Mouse (Mus musculus): ENCODE measurements around the gene Arap2. TPM values are rescaled to one million over a fixed set of nuclear protein-coding genes. Genes with fewer than 3 reads are reported as not detected.

The Arap2 gene
- polyA plus RNA-seq (2012; ENCODE audit: insufficient read depth, insufficient read length, missing spikeins) = 1.6 and 2.2 TPM in 2 replicates

DNA sequence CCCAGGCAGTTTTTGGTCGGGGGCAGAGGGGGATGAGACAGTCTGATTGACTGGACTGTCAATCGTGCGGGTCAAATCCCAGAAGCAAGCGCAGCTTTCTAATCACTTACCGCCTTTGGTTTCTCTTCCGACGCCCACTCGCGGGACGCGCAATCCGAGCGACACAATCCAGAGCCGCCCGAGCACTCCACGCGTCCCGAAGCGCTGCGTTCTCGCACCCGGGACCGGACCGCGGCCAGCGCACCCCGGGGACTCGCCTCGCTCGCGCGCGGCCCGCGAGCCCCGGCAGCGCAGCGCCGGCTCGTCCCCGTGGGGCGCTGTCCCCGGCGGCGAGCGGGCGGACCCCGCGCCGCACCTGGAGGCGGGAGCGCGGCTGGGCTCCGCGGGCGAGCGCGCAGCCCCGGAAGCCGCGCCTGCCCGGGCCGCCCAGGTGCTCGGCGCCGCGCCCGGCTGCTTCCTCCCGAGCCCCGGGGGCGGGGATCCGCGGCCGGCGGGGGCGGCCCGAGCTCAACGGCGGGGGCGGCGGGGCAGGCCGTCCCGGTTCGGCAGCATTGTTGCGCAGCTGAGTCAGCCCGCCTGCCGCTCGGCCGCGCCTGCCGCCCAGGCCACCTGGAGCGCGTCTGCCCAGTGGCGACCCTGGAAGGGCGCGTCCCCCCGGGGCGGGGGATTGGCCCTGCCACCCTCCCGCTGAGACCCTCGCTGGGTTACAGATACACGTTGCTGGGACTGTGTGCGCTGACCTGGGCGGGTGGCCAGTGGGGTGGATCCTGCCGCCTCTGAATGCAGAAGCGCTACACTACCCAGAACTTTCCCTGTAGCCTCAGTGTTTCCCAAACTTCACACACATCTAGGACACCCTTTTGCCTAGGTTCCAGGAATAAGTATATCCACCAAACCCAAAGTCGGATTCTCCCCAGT is at the start of gene Arap2:
TSS of gene Arap2 (minus strand) at position 376 of the 918 bp plus-strand sequence.
- Histone ChIP-seq H3K4me1 (ENCODE audit: control insufficient read depth, insufficient read depth, low read length) (peaks cover 24% of the 10 kb centered on the region), H3K4me3 (ENCODE audit: insufficient read depth, low read length) (peak within 1 kb of the TSS; percentile 95), H3K27ac (ENCODE audit: insufficient read depth, low read depth, low read length) (no peak within 1 kb of the TSS)
- TF ChIP-seq CTCF (IDR thresholded peaks at IDR 0.05; ENCODE audit: low read depth, low read length) (no peak), POLR2A (IDR thresholded peaks at IDR 0.05; ENCODE audit: borderline replicate concordance, low read depth, low read length) (no peak)

DNA sequence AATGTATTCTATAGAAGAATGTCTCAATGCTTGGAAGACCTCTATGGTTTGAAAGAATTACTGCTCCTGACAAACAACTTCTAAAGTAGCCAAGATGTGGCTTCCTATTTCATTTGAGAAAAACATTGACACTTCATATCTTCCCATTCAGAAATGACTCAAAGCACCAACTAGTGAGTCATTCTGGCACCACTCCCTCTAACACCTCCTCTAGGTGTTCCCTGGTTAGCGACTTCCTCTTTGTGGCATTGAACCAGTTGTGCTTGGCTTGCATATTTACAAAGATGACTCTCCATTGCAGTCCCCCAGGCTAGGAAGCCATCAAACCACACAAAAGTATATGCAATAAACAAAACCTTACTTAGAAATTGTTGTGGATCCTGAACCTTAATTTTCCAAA is 49.8 kb upstream of the Arap2 start:
- Histone ChIP-seq H3K4me3 (ENCODE audit: insufficient read depth, low read length) (no peak overlapping the region), H3K27ac (ENCODE audit: insufficient read depth, low read depth, low read length) (no peak overlapping the region), H3K4me1 (ENCODE audit: control insufficient read depth, insufficient read depth, low read length) (peaks cover 8% of the 10 kb centered on the region)
- no peak for TF ChIP-seq POLR2A (IDR thresholded peaks at IDR 0.05; ENCODE audit: borderline replicate concordance, low read depth, low read length)
- TF ChIP-seq CTCF (IDR thresholded peaks at IDR 0.05; ENCODE audit: low read depth, low read length) = no peak

DNA sequence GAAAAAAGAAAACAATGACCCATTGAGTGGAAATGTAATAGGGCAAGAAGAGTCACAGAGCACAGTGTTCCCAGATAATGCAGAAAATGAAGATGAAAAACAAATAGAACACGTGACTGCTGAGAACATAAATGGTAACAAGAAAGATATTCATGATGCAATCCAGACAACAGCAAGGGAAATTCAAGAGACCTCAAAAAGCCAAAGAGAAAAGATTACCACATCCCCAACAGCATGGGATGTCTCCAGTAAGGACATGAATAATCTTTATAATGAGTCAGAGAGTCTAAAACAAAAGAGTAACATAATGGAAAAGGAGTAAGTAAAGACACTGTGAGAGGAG is 48.1 kb upstream of the Arap2 start:
- TF ChIP-seq POLR2A (IDR thresholded peaks at IDR 0.05; ENCODE audit: borderline replicate concordance, low read depth, low read length) = no peak
- no peak for TF ChIP-seq CTCF (IDR thresholded peaks at IDR 0.05; ENCODE audit: low read depth, low read length)
- Histone ChIP-seq H3K4me1 (ENCODE audit: control insufficient read depth, insufficient read depth, low read length) (peaks cover 6% of the 10 kb centered on the region; the same call in 1 of the 2 replicates), H3K4me3 (ENCODE audit: insufficient read depth, low read length) (no peak overlapping the region), H3K27ac (ENCODE audit: insufficient read depth, low read depth, low read length) (no peak overlapping the region)

DNA sequence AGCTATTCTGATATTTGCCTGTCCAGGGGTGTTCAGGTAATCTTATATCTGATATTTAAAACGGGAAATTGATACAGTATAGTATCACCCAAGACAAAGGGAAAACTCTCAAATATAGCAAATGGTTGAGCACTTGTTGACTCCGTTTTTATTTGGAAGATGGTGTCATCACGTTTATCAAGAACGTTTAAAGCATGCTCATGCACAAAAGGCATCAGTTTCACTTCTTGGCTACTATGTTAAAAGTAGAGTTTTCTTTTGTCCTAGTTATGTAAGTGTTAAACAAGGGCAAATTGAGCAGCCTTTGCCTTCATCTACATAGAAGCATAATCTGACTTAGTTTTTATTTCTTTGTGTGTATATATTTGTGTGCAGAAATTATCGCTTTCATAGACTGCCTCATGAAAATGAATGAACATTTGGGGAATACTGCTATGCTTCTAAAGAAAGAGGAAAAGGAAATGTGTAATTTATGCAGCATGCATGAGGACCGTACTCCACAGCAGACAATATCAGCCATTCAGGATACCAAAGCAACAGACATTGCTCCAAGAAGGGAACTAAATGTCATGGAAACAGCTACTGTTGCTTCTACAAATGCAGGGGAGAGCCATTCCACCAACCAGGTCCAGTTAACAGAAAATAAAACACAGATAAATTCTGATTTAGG is 47.6 kb upstream of the Arap2 start, which contains the start of gene Dthd1:
TSS of gene Dthd1 (plus strand) at position 422 of the 670 bp plus-strand sequence.
- no peak within 1 kb of the TSS for H3K27ac ChIP-seq (ENCODE audit: insufficient read depth, low read depth, low read length)
- no peak within 1 kb of the TSS for H3K4me3 ChIP-seq (ENCODE audit: insufficient read depth, low read length)
- TF ChIP-seq CTCF (IDR thresholded peaks at IDR 0.05; ENCODE audit: low read depth, low read length) = no peak
- no peak for TF ChIP-seq POLR2A (IDR thresholded peaks at IDR 0.05; ENCODE audit: borderline replicate concordance, low read depth, low read length)
- H3K4me1 ChIP-seq (ENCODE audit: control insufficient read depth, insufficient read depth, low read length) = peaks cover 6% of the 10 kb centered on the region; the same call in 1 of the 2 replicates

DNA sequence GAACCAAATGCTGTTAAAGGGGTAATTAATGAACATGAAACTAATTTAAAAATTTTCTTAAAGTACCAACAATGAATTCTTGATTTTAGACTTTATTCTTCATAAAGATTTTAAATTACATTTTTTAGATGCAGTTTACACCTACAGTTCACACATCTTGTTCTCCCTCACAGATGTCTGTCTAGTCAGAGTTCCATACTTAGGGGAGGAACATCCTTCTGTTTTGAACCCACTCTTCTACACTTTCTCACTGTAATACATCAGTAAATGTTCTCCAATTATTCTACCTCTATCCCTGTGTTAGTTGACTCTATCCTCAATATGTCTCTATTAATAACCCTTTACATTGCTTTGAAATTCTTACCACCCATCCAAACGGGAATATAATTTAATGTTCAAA is 26.8 kb upstream of the Arap2 start:
- Histone ChIP-seq H3K27ac (ENCODE audit: insufficient read depth, low read depth, low read length) (no peak overlapping the region), H3K4me1 (ENCODE audit: control insufficient read depth, insufficient read depth, low read length) (no peaks in the 10 kb centered on the region), H3K4me3 (ENCODE audit: insufficient read depth, low read length) (no peak overlapping the region)
- TF ChIP-seq POLR2A (IDR thresholded peaks at IDR 0.05; ENCODE audit: borderline replicate concordance, low read depth, low read length) (no peak), CTCF (IDR thresholded peaks at IDR 0.05; ENCODE audit: low read depth, low read length) (no peak)

DNA sequence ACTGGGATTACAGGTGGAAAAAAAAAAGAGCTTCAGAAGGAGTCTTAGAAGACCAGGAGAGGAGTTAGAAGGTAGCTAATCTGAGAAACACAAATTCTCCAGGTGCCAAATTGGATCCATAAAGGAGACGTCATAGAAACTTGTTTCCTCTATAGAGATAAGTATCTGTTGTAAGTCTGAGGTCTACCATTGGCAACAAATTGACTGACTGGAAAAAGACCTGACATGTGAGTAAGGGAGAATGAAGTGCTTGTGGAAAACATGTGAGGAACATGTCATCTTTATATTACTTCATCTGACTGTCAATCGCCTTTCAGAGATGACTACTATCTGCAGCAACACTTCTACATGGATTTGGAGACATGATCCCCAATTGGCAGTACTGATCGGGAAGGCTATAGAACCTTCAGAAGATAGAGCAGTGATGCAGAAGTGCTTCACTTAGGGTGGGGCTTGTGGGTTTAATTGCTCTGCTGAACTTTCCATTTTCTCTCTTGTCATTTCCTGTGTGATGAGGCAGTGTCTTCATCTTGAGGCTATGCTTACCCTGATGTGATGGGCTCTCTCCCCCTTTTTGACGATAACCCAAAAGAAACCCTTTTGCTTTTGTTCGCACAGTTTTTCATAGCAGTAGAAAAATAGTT is 25.1 kb upstream of the Arap2 start:
- no peak overlapping the region for H3K27ac ChIP-seq (ENCODE audit: insufficient read depth, low read depth, low read length)
- no peaks in the 10 kb centered on the region for H3K4me1 ChIP-seq (ENCODE audit: control insufficient read depth, insufficient read depth, low read length)
- TF ChIP-seq CTCF (IDR thresholded peaks at IDR 0.05; ENCODE audit: low read depth, low read length) (no peak), POLR2A (IDR thresholded peaks at IDR 0.05; ENCODE audit: borderline replicate concordance, low read depth, low read length) (no peak)
- no peak overlapping the region for H3K4me3 ChIP-seq (ENCODE audit: insufficient read depth, low read length)

DNA sequence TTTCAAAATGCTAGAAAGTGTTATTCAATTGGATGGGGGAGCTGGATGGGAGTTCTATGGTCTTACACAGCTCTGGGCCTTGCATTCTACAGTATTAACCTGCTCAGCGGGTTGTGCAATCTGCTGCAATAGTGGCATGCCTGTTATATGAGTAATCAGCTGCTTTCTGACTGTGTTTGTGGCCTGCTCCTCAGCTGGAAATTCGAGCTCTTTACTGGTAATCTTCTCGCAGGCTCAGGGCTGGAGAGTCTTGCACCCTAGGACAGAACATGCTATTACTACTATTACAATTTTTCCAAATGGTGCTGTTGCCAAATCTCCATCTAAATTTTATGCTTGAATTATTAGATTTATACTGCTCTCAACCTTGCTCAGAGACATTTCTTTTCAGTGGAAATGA is 20.9 kb upstream of the Arap2 start:
- no peak overlapping the region for H3K4me3 ChIP-seq (ENCODE audit: insufficient read depth, low read length)

DNA sequence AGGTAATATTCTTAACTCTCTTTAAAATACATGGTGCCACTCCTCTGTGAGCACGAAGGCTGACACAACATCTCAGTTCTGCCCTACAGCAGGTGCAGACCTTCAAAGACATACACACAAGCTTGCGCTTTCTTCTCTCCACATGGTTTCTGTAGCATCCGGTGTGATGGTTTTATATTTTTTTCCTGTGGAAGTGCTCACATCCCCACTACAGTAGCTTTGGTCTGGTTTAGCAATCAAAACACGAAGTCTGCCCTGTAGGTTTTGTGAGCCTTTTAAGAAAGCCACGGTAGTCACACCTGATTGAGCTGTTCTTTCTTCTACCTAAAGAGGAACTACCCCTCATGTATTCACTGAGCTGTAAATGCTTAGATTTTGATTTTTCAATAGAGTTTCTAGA is 12.7 kb upstream of the Arap2 start:
- no peak overlapping the region for H3K27ac ChIP-seq (ENCODE audit: insufficient read depth, low read depth, low read length)

More for the DNA sequence above, 20.9 kb upstream of the Arap2 start:
- Histone ChIP-seq H3K27ac (ENCODE audit: insufficient read depth, low read depth, low read length) (no peak overlapping the region), H3K4me1 (ENCODE audit: control insufficient read depth, insufficient read depth, low read length) (no peaks in the 10 kb centered on the region)
- no peak for TF ChIP-seq CTCF (IDR thresholded peaks at IDR 0.05; ENCODE audit: low read depth, low read length)
- TF ChIP-seq POLR2A (IDR thresholded peaks at IDR 0.05; ENCODE audit: borderline replicate concordance, low read depth, low read length) = no peak

DNA sequence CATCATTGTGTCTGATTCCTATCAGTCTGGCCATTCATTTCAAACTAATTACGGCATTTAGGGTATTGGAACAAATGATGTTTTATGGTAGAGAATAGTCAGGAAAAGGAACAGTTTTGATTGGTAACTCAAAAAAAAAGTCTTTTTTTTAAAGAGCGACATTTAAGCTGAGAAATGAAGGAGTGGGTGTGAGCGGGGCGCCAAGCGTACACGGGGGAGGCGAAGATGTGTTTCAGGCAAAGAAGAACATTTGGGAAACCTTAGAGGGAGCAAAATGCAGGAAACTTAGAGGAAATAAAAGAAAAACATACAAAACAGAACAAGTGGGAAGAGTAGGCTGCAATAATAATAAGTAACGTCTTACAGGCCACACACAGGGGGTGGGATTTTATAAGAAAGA is 11.8 kb upstream of the Arap2 start:
- Histone ChIP-seq H3K27ac (ENCODE audit: insufficient read depth, low read depth, low read length) (no peak overlapping the region), H3K4me3 (ENCODE audit: insufficient read depth, low read length) (no peak overlapping the region), H3K4me1 (ENCODE audit: control insufficient read depth, insufficient read depth, low read length) (no peaks in the 10 kb centered on the region)
- no peak for TF ChIP-seq POLR2A (IDR thresholded peaks at IDR 0.05; ENCODE audit: borderline replicate concordance, low read depth, low read length)
- TF ChIP-seq CTCF (IDR thresholded peaks at IDR 0.05; ENCODE audit: low read depth, low read length) = no peak

More for the DNA sequence above, 12.7 kb upstream of the Arap2 start:
- Histone ChIP-seq H3K4me3 (ENCODE audit: insufficient read depth, low read length) (no peak overlapping the region), H3K4me1 (ENCODE audit: control insufficient read depth, insufficient read depth, low read length) (no peaks in the 10 kb centered on the region)
- TF ChIP-seq POLR2A (IDR thresholded peaks at IDR 0.05; ENCODE audit: borderline replicate concordance, low read depth, low read length) = no peak
- TF ChIP-seq CTCF (IDR thresholded peaks at IDR 0.05; ENCODE audit: low read depth, low read length) = no peak
